12 mouse cellular contexts compared by ENCODE assay signal in the genomic region with DNA sequence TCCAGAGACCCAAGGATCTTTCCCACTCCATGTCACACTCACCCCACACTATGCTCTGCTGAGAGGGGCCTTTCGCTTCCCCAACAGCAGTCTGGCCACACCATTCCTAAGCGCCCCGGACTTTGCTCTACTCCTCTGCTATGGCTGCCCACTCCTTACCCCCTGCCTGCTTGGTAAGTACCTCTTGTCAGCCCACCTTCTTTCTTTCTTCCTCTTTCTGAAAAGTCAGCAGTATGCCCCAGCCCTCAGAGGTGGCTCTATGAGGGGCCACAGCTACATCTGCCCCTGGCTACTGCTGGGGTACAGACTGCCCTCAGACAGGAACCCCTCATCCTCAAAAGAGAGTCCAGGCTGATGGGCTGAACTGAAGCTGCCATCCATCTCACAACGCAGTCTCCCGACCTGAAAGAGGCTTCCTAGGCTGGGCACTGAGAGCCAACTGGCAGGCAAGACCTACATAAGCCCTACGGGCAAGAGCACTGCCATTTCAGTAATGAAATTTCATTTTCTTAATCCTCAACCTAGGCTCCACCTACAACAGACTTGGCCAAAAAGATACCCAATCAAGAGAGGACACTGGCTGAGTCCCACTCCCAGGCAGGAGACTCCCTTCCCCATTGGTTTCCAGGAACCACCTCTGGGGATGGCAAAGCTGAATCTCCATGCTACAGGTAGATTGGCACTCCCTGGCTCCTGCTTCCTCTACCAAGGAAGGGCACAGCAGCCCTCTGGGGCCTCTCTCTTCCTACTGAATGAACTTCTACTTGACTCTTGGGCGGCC. TPM values are rescaled to one million over a fixed set of nuclear protein-coding genes. Genes with fewer than 3 reads are reported as not detected.
DNase-seq lines count a peak whose midpoint lies in the region; ATAC-seq and TF ChIP-seq lines count a peak whose summit lies in the region.
"Had no signal": no experiment of that assay in that cellular context is flagged by ENCODE, and none has a peak within 500 bp of the region (broad histone marks: within the 10 kb centered on the region; RNA-seq: fewer than 3 reads in every experiment).

No protein-coding gene starts in this region.

- H3K9ac ChIP-seq in heart, postnatal 0 days (replicated peaks; ENCODE audit: low read depth, low read length), result no peak overlapping the region
- H3K9ac ChIP-seq in liver, embryonic 12.5 days, result 0 out of 2 replicates have a peak overlapping the region, but pooled peaks have one; percentile 22

- no peak for ATAC-seq in heart, postnatal 0 days (ENCODE audit: insufficient read depth, low read depth)
- no peak for ATAC-seq in liver, embryonic 12.5 days
- ATAC-seq in CD4-positive, CD25-positive, alpha-beta regulatory T cell, adult 4 months, result no peak

- 0 out of 2 replicates have a peak, but pooled peaks cover 7% of the 10 kb centered on the region for H3K36me3 ChIP-seq in heart, postnatal 0 days (replicated peaks; ENCODE audit: control insufficient read depth, insufficient read depth, low read length)
- H3K36me3 ChIP-seq in thymus, adult 2 months (ENCODE audit: control insufficient read depth, insufficient read depth, low read length), result no peaks in the 10 kb centered on the region
- peaks cover 40% of the 10 kb centered on the region for H3K36me3 ChIP-seq in liver, embryonic 12.5 days

- TF ChIP-seq CTCF in heart, postnatal 0 days (IDR thresholded peaks at IDR 0.05; ENCODE audit: low read depth), result no peak
- no peak for TF ChIP-seq CTCF in thymus, adult 2 months (IDR thresholded peaks at IDR 0.05; ENCODE audit: borderline replicate concordance, control insufficient read depth, extremely low read depth, insufficient read depth, low read length, poor library complexity)

- no peaks in the 10 kb centered on the region for H3K27me3 ChIP-seq in heart, postnatal 0 days (ENCODE audit: control insufficient read depth, insufficient read depth, low read length)
- no peaks in the 10 kb centered on the region for H3K27me3 ChIP-seq in thymus, adult 2 months (ENCODE audit: control insufficient read depth, insufficient read depth, low read length)
- no peaks in the 10 kb centered on the region for H3K27me3 ChIP-seq in liver, embryonic 12.5 days (replicated peaks)
- H3K27me3 ChIP-seq: embryonic facial prominence, embryonic 12.5 days; hindbrain, embryonic 13.5 days had no signal

- H3K4me2 ChIP-seq in heart, postnatal 0 days (ENCODE audit: low read depth, low read length), result peak overlapping the region; percentile 79; the same call in 1 of the 2 replicates
- H3K4me2 ChIP-seq in liver, embryonic 12.5 days, result peak overlapping the region; percentile 95

- peaks cover 14% of the 10 kb centered on the region for H3K4me1 ChIP-seq in heart, postnatal 0 days (ENCODE audit: control insufficient read depth, insufficient read depth)
- H3K4me1 ChIP-seq in thymus, adult 2 months (replicated peaks; ENCODE audit: control insufficient read depth, insufficient read depth, low read length), result peaks cover 35% of the 10 kb centered on the region
- H3K4me1 ChIP-seq in liver, embryonic 12.5 days, result peaks cover 49% of the 10 kb centered on the region

- H3K4me3 ChIP-seq in heart, postnatal 0 days (ENCODE audit: low read depth, low read length), result no peak overlapping the region
- H3K4me3 ChIP-seq in thymus, adult 2 months (ENCODE audit: control insufficient read depth, insufficient read depth, low read length), result no peak overlapping the region
- H3K4me3 ChIP-seq in liver, embryonic 12.5 days, result peak overlapping the region; percentile 69; the same call in 1 of the 2 replicates

- no peak for TF ChIP-seq EP300 in heart, postnatal 0 days (IDR thresholded peaks at IDR 0.05; ENCODE audit: low read depth)

- DNase-seq in heart, postnatal 0 days (ENCODE audit: low spot score), result no peak
- no peak for DNase-seq in heart, adult 18-20 months
- DNase-seq in thymus, adult 2 months, result no peak
- DNase-seq in thymus, postnatal 0 days (ENCODE audit: low spot score), result no peak
- no peak for DNase-seq in retina, embryonic 14.5 days (ENCODE audit: low spot score)
- no peak for DNase-seq in urinary bladder, postnatal 10 days (ENCODE audit: low spot score)
- DNase-seq: cerebellum, adult 8-10 months; kidney, postnatal 10 days had no signal

- no peak for TF ChIP-seq POLR2A in thymus, adult 2 months (IDR thresholded peaks at IDR 0.05; ENCODE audit: control insufficient read depth, extremely low read depth, insufficient read depth, low read length, poor library complexity)

- H3K9me3 ChIP-seq in heart, postnatal 0 days (replicated peaks; ENCODE audit: control insufficient read depth, low read length), result no peaks in the 10 kb centered on the region
- H3K9me3 ChIP-seq in liver, embryonic 12.5 days (replicated peaks), result no peaks in the 10 kb centered on the region
- H3K9me3 ChIP-seq: embryonic facial prominence, embryonic 12.5 days; hindbrain, embryonic 13.5 days had no signal

- 92% methylated on average over 7 of the region's 7 CpGs for WGBS in heart, postnatal 0 days
- 89% methylated on average over 7 of the region's 7 CpGs for WGBS in thymus, adult 2 months
- WGBS in liver, embryonic 12.5 days (ENCODE audit: insufficient replicate concordance), result 88% methylated on average over 7 of the region's 7 CpGs

- H3K27ac ChIP-seq in heart, postnatal 0 days (ENCODE audit: low read depth), result no peak overlapping the region
- peak overlapping the region; percentile 50; the same call in 1 of the 2 replicates for H3K27ac ChIP-seq in thymus, adult 2 months (ENCODE audit: control insufficient read depth, insufficient read depth, low read length)
- H3K27ac ChIP-seq in liver, embryonic 12.5 days, result peak overlapping the region; percentile 64; the same call in 1 of the 2 replicates
- H3K27ac ChIP-seq: embryonic facial prominence, embryonic 12.5 days had no signal

RNA-seq across cellular contexts. Expression of a gene that starts 1.7 kb away (rescaled TPM):
- total RNA-seq in heart, postnatal 0 days (2014; rRNA removed; ENCODE audit: low replicate concordance), result 72.8 and 75.9 TPM in 2 replicates
- polyA plus RNA-seq in heart, postnatal 0 days (2015; fragmentation: Nextera tagmentation; extraction: Ambion mirVana), result 61.7 and 64.3 TPM in 2 replicates
- 10 to 100 TPM; 30.0 to 40.1 TPM for total RNA-seq in heart, adult 18-20 months (2021)
- polyA plus RNA-seq in thymus, adult 2 months (2012; rRNA removed), result 252 and 284 TPM in 2 replicates
- 133 and 141 TPM in 2 replicates for polyA plus RNA-seq in thymus, postnatal 0 days (2015; fragmentation: Nextera tagmentation; extraction: Ambion mirVana)
- polyA plus RNA-seq in liver, embryonic 12.5 days (2016; fragmentation: Nextera tagmentation; extraction: Ambion mirVana), result 102 and 111 TPM in 2 replicates
- polyA plus RNA-seq in CD4-positive, CD25-positive, alpha-beta regulatory T cell, adult 4 months (2017; shearing (Covaris generic)), result 100 to 1,000 TPM in 1 of 2 experiments, 10 to 100 TPM in 1; 91.9 to 125 TPM

RNA-seq across cellular contexts. Expression of a gene that starts 13.4 kb away (rescaled TPM):
- 1.0 TPM in 1 of 2 replicates, not detected in the other for total RNA-seq in heart, postnatal 0 days (2014; rRNA removed; ENCODE audit: low replicate concordance)
- 0.73 and 0.74 TPM in 2 replicates for polyA plus RNA-seq in heart, postnatal 0 days (2015; fragmentation: Nextera tagmentation; extraction: Ambion mirVana)
- total RNA-seq in heart, adult 18-20 months (2021), result 1 to 10 TPM; 3.5 to 4.5 TPM
- 0.48 and 1.6 TPM in 2 replicates for polyA plus RNA-seq in thymus, adult 2 months (2012; rRNA removed)
- polyA plus RNA-seq in thymus, postnatal 0 days (2015; fragmentation: Nextera tagmentation; extraction: Ambion mirVana), result 0.22 TPM in 1 of 2 replicates, not detected in the other
- polyA plus RNA-seq in liver, embryonic 12.5 days (2016; fragmentation: Nextera tagmentation; extraction: Ambion mirVana), result 48.2 and 55.7 TPM in 2 replicates
- polyA plus RNA-seq in CD4-positive, CD25-positive, alpha-beta regulatory T cell, adult 4 months (2017; shearing (Covaris generic)), result not detected

RNA-seq across cellular contexts. Expression of a gene that starts 21.5 kb away (rescaled TPM):
- total RNA-seq in heart, postnatal 0 days (2014; rRNA removed; ENCODE audit: low replicate concordance), result 30.1 and 36.0 TPM in 2 replicates
- 56.3 and 60.4 TPM in 2 replicates for polyA plus RNA-seq in heart, postnatal 0 days (2015; fragmentation: Nextera tagmentation; extraction: Ambion mirVana)
- 10 to 100 TPM; 27.9 to 29.7 TPM for total RNA-seq in heart, adult 18-20 months (2021)
- 99.3 and 107 TPM in 2 replicates for polyA plus RNA-seq in thymus, adult 2 months (2012; rRNA removed)
- 83.8 and 87.2 TPM in 2 replicates for polyA plus RNA-seq in thymus, postnatal 0 days (2015; fragmentation: Nextera tagmentation; extraction: Ambion mirVana)
- polyA plus RNA-seq in liver, embryonic 12.5 days (2016; fragmentation: Nextera tagmentation; extraction: Ambion mirVana), result 99.2 and 100 TPM in 2 replicates
- 100 to 1,000 TPM in 1 of 2 experiments, 10 to 100 TPM in 1; 53.4 to 105 TPM for polyA plus RNA-seq in CD4-positive, CD25-positive, alpha-beta regulatory T cell, adult 4 months (2017; shearing (Covaris generic))

RNA-seq across cellular contexts. Expression of a gene that starts 26.8 kb away (rescaled TPM):
- total RNA-seq in heart, postnatal 0 days (2014; rRNA removed; ENCODE audit: low replicate concordance), result 761 and 1,121 TPM in 2 replicates
- 2,030 and 2,121 TPM in 2 replicates for polyA plus RNA-seq in heart, postnatal 0 days (2015; fragmentation: Nextera tagmentation; extraction: Ambion mirVana)
- 1,000 to 10,000 TPM; 1,683 to 1,862 TPM for total RNA-seq in heart, adult 18-20 months (2021)
- polyA plus RNA-seq in thymus, adult 2 months (2012; rRNA removed), result 273 and 315 TPM in 2 replicates
- 855 and 901 TPM in 2 replicates for polyA plus RNA-seq in thymus, postnatal 0 days (2015; fragmentation: Nextera tagmentation; extraction: Ambion mirVana)
- polyA plus RNA-seq in liver, embryonic 12.5 days (2016; fragmentation: Nextera tagmentation; extraction: Ambion mirVana), result 514 and 545 TPM in 2 replicates
- polyA plus RNA-seq in CD4-positive, CD25-positive, alpha-beta regulatory T cell, adult 4 months (2017; shearing (Covaris generic)), result 100 to 1,000 TPM; 552 to 670 TPM

RNA-seq across cellular contexts. Expression of a gene that starts 35.8 kb away (rescaled TPM):
- 83.5 and 118 TPM in 2 replicates for total RNA-seq in heart, postnatal 0 days (2014; rRNA removed; ENCODE audit: low replicate concordance)
- polyA plus RNA-seq in heart, postnatal 0 days (2015; fragmentation: Nextera tagmentation; extraction: Ambion mirVana), result 144 and 155 TPM in 2 replicates
- total RNA-seq in heart, adult 18-20 months (2021), result 10 to 100 TPM; 55.5 to 60.0 TPM
- 62.8 and 67.4 TPM in 2 replicates for polyA plus RNA-seq in thymus, adult 2 months (2012; rRNA removed)
- polyA plus RNA-seq in thymus, postnatal 0 days (2015; fragmentation: Nextera tagmentation; extraction: Ambion mirVana), result 149 TPM in 2 replicates
- 113 and 115 TPM in 2 replicates for polyA plus RNA-seq in liver, embryonic 12.5 days (2016; fragmentation: Nextera tagmentation; extraction: Ambion mirVana)
- 10 to 100 TPM; 69.8 to 85.8 TPM for polyA plus RNA-seq in CD4-positive, CD25-positive, alpha-beta regulatory T cell, adult 4 months (2017; shearing (Covaris generic))

Comparison
In these comparisons a context has a peak if more than half of its experiments do, and no peak if none do; other contexts are left out.
1. RNA of a gene that starts 13.4 kb away (polyA plus RNA-seq): 48.2 to 55.7 TPM in liver, embryonic 12.5 days; 0.48 to 1.6 TPM in thymus, adult 2 months, 0.73 to 0.74 TPM in heart, postnatal 0 days, 0.22 TPM in thymus, postnatal 0 days and not detected in CD4-positive, CD25-positive, alpha-beta regulatory T cell, adult 4 months; every median in the first group is over 10 times any median in the second.